Mouse (Mus musculus): ENCODE results near the gene Zfp369. TPM values are rescaled to one million over a fixed set of nuclear protein-coding genes. Genes with fewer than 3 reads are reported as not detected.

Gene Zfp369
- total RNA-seq (2014; rRNA removed) (49.2 and 66.7 TPM in 2 replicates), polyA plus RNA-seq (2015; fragmentation: Nextera tagmentation; extraction: Ambion mirVana) (8.5 and 10.7 TPM in 2 replicates)

DNA sequence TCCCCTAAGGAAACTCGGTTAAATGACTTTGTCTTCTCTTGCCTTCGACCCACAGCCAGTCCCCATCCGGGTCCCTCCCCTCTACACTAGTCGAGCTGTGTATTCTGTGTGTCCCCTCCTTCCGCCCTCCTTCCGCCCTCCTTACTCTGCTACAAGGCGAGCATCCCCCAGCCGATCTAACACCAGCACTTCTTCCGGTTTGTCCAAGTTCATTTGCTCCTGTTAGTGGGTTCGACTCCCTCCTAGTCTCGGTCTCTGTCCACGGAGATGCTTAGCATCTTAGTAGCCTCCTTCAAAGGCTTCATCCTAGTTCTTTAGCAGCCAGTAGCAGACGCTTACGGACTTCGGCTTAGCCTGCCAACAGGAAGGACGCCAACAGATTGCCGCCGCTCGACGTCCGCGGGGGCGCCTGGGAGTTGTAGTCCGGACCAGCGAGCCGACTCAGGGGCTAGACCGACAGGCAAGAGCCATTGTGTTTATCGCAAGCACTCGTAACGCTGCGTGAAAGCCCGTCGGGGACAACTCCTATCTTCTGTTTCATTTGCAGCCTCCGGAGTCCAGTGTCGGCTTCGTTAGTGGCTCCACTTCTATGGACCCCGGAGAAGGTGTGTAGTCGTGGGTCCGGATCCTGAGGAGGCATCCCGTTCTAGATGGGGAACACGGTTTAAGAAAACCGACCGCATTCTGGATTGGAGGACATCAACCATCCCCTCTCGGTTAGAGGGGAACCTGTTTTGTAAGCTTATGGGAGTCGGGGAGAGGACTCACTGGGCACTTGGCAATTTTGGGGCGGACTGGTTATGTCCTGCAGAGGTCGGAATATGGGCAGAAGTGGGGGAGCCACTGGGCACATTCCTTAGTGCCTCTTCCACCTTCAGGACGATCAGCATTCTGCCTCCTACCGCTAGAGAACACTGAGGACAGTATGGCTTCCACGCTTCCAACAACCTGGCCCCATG lies at the start of gene Zfp369:
Gene Zfp369, plus strand, starts transcription at position 432 of the 959 bp plus-strand sequence.
- Histone ChIP-seq H3K9me3 (ENCODE audit: low read length) (peaks cover 3% of the 10 kb centered on the region; the same call in 1 of the 2 replicates), H3K36me3 (ENCODE audit: insufficient read depth, low read length) (no peaks in the 10 kb centered on the region), H3K4me2 (ENCODE audit: low read depth, low read length, poor library complexity, severe bottlenecking) (peak within 1 kb of the TSS; percentile 58), H3K4me1 (ENCODE audit: insufficient read depth, low read length) (0 out of 2 replicates have a peak, but pooled peaks cover 3% of the 10 kb centered on the region), H3K27me3 (ENCODE audit: insufficient read depth, low read length) (no peaks in the 10 kb centered on the region), H3K4me3 (ENCODE audit: low read depth, low read length) (peak within 1 kb of the TSS; percentile 74), H3K27ac (ENCODE audit: low read depth, low read length) (peak within 1 kb of the TSS; percentile 89), H3K9ac (replicated peaks; ENCODE audit: low read length, poor library complexity, severe bottlenecking) (peak within 1 kb of the TSS; percentile 77)
- TF ChIP-seq CTCF (IDR thresholded peaks at IDR 0.05), result peak; percentile 55
- DNase-seq (ENCODE audit: low spot score) (peak; percentile 96), ATAC-seq (ENCODE audit: low FRiP score) (peak; percentile 97)
- WGBS, result under 1% methylated on average over 50 of the region's 50 CpGs

DNA sequence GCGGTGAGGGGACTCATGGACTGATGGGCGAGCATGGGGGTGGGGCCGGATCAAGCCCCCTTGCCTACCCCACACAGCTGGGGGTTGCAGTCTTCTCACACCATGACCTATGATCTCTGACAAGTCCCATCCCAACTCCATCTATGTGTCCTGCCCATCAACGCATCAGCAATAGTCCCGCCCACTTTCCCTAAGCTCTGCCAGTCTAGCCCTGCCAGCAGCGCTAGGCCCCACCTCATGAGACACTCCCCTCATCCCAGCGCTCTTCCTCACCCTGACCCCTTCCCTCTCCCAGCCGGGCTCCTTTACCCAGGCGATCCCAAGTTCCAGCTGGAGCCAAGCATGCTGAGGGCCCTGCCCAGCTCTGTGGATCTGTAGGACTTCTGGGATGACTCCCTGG lies 41.4 kb upstream of the Zfp369 start:
- ATAC-seq (ENCODE audit: low FRiP score), result no peak
- no peak overlapping the region for H3K27ac ChIP-seq (ENCODE audit: low read depth, low read length)
- WGBS, result 78% methylated on average over 9 of the region's 9 CpGs

DNA sequence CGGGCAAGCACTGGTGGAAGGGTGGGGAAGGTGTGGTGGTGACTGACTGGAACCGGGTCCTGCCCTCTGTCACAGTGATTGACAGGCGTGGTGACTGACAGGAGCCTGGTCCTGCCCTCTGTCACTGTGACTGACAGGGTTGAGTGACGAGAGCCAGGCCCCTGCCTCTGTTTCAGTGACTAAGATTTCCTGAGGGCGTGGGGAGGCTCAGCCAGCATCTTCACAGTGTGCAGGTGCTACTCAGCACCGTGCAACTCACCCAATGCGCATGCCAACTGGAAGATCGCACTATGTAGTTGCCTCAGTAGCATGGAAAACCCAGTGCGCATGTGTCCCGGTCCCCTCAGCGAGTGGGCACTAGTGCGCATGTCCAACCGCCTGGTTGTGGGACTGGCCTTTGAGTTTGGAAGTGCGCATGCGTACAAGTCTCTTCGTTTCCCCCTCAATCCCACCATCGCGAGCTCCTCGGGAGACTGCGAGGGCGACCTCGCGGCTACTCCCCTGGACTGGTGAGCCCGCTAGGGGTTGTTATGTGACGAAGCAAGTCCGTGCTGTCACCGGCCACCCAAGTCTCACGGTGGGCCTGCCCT lies 38.0 kb upstream of the Zfp369 start:
- Histone ChIP-seq H3K27ac (ENCODE audit: low read depth, low read length) (peak overlapping the region; percentile 81), H3K4me1 (ENCODE audit: insufficient read depth, low read length) (peaks cover 8% of the 10 kb centered on the region; the same call in 1 of the 2 replicates), H3K4me3 (ENCODE audit: low read depth, low read length) (peak overlapping the region; percentile 72), H3K9me3 (ENCODE audit: low read length) (peaks cover 2% of the 10 kb centered on the region; the same call in 1 of the 2 replicates), H3K27me3 (ENCODE audit: insufficient read depth, low read length) (no peaks in the 10 kb centered on the region), H3K36me3 (ENCODE audit: insufficient read depth, low read length) (no peaks in the 10 kb centered on the region), H3K9ac (replicated peaks; ENCODE audit: low read length, poor library complexity, severe bottlenecking) (peak overlapping the region; percentile 73), H3K4me2 (ENCODE audit: low read depth, low read length, poor library complexity, severe bottlenecking) (peak overlapping the region; percentile 98)
- 2% methylated on average over 28 of the region's 28 CpGs for WGBS
- TF ChIP-seq CTCF (IDR thresholded peaks at IDR 0.05), result no peak
- ATAC-seq (ENCODE audit: low FRiP score) (peak; percentile 96), DNase-seq (ENCODE audit: low spot score) (peak; percentile 99)

More for the DNA sequence above, 41.4 kb upstream of the Zfp369 start:
- no peaks in the 10 kb centered on the region for H3K36me3 ChIP-seq (ENCODE audit: insufficient read depth, low read length)
- no peak overlapping the region for H3K4me3 ChIP-seq (ENCODE audit: low read depth, low read length)
- H3K27me3 ChIP-seq (ENCODE audit: insufficient read depth, low read length), result no peaks in the 10 kb centered on the region
- no peak overlapping the region for H3K9ac ChIP-seq (replicated peaks; ENCODE audit: low read length, poor library complexity, severe bottlenecking)
- peaks cover 3% of the 10 kb centered on the region; the same call in 1 of the 2 replicates for H3K4me1 ChIP-seq (ENCODE audit: insufficient read depth, low read length)
- DNase-seq (ENCODE audit: low spot score), result no peak
- no peak overlapping the region for H3K4me2 ChIP-seq (ENCODE audit: low read depth, low read length, poor library complexity, severe bottlenecking)
- TF ChIP-seq CTCF (IDR thresholded peaks at IDR 0.05), result no peak
- no peaks in the 10 kb centered on the region for H3K9me3 ChIP-seq (ENCODE audit: low read length)

DNA sequence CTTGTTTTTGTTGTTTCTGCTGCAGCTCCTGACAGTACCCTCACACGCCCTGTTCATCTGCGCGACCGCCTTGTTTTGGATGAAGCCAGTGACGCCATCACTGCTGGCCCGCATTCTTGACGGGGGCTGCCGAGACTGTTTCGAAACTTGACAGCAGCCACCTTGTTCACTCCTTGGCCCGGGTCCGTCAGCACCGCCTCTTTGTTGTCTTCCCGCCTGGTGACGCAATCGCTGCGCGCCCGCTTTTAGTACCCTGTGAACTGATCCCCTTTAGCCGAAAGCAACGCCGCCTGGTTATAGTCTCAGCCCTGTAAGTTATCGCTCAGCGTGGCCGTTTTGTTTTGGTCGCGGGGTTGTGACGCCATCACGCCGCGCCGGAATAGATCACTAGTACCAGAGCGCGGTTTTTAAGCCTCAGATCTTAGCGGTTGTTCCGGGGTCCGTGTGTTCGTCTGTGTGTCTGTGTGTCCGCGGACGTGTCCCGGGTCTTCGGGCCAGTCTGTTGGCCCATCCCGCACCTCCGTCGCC lies 37.5 kb upstream of the Zfp369 start:
- peak; percentile 95 for DNase-seq (ENCODE audit: low spot score)
- H3K36me3 ChIP-seq (ENCODE audit: insufficient read depth, low read length), result no peaks in the 10 kb centered on the region
- peak overlapping the region; percentile 98 for H3K4me2 ChIP-seq (ENCODE audit: low read depth, low read length, poor library complexity, severe bottlenecking)
- WGBS, result 0% methylated on average over 45 of the region's 45 CpGs
- peaks cover 5% of the 10 kb centered on the region; the same call in 1 of the 2 replicates for H3K9me3 ChIP-seq (ENCODE audit: low read length)
- H3K27me3 ChIP-seq (ENCODE audit: insufficient read depth, low read length), result no peaks in the 10 kb centered on the region
- H3K4me3 ChIP-seq (ENCODE audit: low read depth, low read length), result peak overlapping the region; percentile 72
- peak overlapping the region; percentile 81 for H3K27ac ChIP-seq (ENCODE audit: low read depth, low read length)
- H3K4me1 ChIP-seq (ENCODE audit: insufficient read depth, low read length), result peaks cover 8% of the 10 kb centered on the region; the same call in 1 of the 2 replicates
- H3K9ac ChIP-seq (replicated peaks; ENCODE audit: low read length, poor library complexity, severe bottlenecking), result peak overlapping the region; percentile 73
- no peak for TF ChIP-seq CTCF (IDR thresholded peaks at IDR 0.05)
- peak; percentile 87 for ATAC-seq (ENCODE audit: low FRiP score)

DNA sequence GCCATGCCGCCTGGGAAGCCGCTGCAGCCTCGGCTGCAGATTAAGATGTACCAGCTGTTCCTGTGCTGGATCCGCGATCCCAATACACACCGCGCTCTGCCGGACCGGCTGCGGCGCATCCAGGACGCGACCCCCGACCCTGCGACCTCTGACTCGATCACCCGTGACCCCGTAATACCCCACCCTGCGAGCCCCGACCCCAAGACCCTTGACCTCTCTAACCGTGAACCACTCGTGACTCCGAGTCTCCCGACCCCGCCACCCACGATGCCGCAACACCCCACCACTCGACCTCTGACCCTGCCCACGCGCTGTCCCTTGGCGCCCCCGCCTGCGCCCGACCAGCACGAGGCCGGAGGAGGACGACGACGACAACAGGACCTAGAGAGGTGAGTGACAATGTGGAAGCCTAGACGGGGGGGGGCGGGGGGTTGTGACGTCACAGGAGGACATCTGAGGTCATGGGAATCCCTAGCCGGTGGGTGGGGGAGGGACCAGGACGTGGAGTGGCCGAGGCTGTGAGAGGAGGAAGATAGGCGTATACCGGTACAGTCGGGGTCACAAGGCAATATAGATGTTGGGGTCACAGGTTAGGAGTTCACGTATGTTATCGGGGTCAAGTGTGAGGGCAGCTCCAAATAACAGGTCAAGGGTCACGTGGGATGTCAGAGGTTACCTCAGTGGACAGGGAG lies 36.8 kb upstream of the Zfp369 start:
- Histone ChIP-seq H3K4me3 (ENCODE audit: low read depth, low read length) (peak overlapping the region; percentile 72), H3K36me3 (ENCODE audit: insufficient read depth, low read length) (no peaks in the 10 kb centered on the region), H3K27me3 (ENCODE audit: insufficient read depth, low read length) (no peaks in the 10 kb centered on the region), H3K9ac (replicated peaks; ENCODE audit: low read length, poor library complexity, severe bottlenecking) (peak overlapping the region; percentile 73), H3K27ac (ENCODE audit: low read depth, low read length) (peak overlapping the region; percentile 81), H3K9me3 (ENCODE audit: low read length) (peaks cover 5% of the 10 kb centered on the region; the same call in 1 of the 2 replicates), H3K4me2 (ENCODE audit: low read depth, low read length, poor library complexity, severe bottlenecking) (peak overlapping the region; percentile 98), H3K4me1 (ENCODE audit: insufficient read depth, low read length) (peaks cover 8% of the 10 kb centered on the region; the same call in 1 of the 2 replicates)
- 5% methylated on average over 50 of the region's 51 CpGs for WGBS
- no peak for TF ChIP-seq CTCF (IDR thresholded peaks at IDR 0.05)
- no peak for DNase-seq (ENCODE audit: low spot score)
- peak; percentile 18 for ATAC-seq (ENCODE audit: low FRiP score)
